Mouse (Mus musculus) adrenal gland, postnatal 14 days (tissue): ENCODE measurements around the gene Slc19a2. TPM values are rescaled to one million over a fixed set of nuclear protein-coding genes. Genes with fewer than 3 reads are reported as not detected.

ENCODE experiments used
- DNase-seq: peaks from one replicate; pipeline ENCODE4 v3.0.0; 2021; ENCODE audit warnings: mixed read lengths
- total RNA-seq: library from RNA; stranded (reverse); gene quantifications from 2 replicates; pipeline ENCODE4 v1.2.3, GENCODE M21; 2021

Gene Slc19a2
- total RNA-seq, 1 experiment from 2014 or later: 20.7 TPM

DNA sequence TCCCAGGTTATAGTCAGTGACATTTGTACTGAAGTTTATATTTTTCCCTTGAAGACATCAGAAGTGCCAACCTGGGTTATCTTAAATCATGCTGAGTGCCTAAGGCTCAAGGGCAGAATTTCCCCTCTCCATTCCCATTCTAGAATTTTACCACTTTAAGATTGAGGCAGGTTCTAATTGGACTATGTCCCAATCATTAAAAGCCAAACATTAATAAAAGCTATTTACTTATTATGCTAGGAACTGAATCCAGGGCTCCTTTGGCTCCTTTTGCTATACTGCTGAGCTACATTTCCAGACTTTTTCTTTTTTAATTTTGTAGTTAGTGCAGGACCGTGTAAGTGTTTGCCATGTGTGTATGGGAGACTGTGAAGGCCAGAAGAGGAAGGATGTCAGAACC is 2.6 kb downstream of the Slc19a2 start:
- no peak for DNase-seq

DNA sequence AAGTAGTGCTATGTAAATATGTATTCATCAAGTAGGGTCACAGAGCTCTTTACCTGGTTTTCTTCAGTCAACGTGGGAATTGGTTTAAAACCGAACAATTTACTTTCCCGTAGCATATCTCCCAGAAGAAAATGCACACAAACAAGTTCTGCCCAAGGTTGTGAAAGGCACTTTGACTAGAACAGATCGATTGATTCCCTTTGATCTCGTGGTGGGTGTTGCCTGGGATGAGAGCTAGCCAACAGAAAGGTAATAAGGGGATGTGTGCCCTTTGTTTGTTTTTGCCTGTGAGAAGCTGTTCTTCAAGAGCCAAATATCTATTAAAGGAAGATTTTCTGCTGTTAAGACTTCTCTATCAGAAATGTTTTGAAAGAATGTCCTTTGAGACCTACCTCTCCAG is 3.7 kb downstream of the Slc19a2 start:
- DNase-seq: no peak

DNA sequence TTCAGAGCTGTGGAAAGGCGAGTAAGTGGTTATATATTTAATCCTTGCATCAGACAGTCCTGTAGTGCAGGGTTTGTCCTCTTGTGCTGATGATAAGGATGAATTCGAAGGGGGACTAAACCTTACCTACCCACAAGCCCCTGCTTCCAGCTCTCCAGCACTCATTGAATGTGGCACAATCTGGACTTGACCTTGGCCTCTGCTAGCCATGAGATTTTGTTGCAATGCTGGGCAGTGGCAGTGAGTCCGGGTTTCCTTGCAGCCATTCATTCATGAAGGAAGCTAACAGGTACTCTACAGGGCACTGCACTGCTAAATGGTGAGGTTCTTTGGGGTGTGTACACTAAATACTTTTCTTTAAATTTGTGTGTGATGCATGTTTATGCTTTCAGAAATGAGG is 6.0 kb downstream of the Slc19a2 start:
- DNase-seq: peak; percentile 36

DNA sequence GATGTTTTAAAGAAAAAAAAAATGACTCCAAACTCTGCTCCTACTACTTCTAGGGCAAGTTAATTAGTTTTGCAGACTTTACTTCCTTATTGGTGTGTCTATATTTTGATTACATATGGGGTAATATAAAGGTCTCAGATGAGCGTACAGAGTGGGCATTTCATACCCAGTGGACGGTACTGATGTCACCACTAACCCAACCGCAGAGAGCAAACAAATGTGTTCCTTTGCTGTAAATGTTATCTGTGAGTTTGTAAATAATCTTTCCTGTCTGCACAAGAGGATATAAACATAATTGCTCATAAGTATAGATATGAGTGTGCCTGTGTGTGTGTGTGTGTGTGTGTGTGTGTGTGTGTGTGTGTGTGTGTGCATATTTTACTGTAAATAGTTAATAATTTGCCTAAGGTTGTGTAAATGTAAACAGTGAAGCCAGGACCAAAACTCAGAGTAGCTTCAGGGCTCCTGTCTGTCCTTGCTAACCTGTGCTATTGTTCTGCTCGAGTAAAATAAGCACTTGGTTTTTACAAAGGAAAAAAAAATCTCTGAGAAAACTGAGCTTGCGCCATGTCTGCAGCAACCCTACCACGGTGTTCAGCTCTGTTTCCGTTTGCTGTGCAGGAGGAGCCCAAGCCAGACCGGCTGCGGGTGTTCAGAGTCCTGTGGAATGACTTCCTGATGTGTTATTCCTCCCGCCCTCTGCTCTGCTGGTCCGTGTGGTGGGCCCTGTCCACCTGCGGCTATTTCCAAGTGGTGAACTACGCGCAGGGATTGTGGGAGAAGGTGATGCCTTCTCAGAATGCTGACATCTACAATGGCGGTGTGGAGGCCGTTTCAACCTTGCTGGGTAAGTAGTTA is 11.6 kb downstream of the Slc19a2 start:
- DNase-seq: no peak

DNA sequence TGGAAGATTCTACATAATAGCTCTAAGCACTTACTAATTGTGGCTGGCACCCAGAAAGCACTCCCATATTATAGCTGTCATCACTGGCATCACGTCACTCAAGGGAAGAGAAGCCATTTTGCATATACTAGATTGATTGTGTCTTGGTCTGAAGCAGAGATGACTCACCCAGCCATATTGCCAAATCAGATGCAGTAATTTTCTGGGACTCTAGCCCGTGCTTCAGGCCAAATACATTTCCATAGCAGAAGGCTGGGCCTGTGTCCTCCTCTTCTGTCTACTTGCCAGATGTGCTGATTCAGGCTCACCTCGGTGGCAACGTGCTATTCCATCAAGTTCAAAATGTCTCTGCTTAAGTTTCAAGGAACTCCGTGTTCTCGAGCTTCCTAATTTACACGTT is 12.7 kb downstream of the Slc19a2 start:
- peak; percentile 68 for DNase-seq

DNA sequence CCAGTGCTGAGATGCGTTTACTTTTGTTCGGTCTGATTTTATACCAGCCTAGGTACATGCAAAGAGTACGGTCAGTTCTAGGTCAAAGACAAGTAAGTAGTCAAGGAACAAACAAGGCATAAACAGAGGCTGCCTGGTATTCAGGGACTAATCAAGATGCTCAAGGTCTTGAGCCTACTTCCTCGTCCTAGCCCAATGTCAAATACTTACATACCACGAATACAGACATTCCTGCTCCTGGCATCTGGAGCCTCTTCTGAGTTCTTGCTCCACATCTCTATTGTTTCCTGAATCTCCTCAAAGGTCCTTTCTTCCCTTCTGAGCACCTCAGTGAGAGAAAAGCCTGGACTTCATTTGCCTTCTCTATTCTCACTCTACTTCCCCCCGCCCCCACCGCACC is 22.1 kb downstream of the Slc19a2 start:
- no peak for DNase-seq

DNA sequence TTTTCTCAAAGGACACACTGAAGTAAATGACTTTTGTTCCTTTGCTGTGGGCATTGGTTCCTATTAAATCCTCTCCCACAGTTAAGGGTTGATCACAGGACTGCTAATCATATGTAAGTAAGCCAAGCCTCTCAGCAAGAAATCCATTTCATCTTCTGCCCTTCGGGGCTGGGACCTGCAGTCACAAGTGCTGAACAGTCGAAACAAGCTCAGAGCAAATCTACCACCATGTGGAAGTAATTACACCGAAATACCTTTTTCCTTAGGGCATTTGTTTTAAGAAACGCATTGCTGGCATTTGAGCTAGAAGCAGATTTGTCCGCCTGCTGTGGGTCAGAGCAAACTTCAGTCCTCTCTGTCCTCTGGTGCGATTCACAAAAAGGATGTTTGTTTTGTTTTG is 24.8 kb downstream of the Slc19a2 start:
- DNase-seq: no peak

DNA sequence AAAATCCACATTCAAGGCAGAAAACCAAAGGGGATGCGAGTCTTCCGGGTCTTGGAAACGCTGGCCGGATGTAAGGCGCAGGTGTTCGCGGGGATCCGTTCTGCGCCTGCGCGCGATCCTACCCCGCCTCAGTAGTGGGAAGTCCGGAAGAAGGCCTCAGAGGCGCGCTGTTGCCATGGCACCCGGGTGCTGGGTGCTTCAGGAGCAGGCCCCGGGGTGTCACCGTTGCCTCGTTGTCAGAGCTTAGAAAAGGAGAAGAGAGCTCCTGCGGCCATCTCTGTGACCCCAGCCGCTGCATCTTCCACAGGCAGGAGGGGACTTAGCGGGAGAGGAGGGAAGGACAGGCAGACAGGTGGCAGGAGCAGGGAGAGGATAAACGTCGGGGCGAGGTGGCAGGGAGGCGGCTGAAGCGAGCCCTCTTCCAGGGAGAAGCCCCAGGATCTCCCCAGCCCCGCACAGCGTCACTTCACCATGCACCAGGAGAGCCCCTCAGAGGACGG is 26.7 kb downstream of the Slc19a2 start, which contains the start of gene Ccdc181:
TSS of gene Ccdc181 (plus strand) at position 131 of the 500 bp plus-strand sequence.
- peak; percentile 97 for DNase-seq

DNA sequence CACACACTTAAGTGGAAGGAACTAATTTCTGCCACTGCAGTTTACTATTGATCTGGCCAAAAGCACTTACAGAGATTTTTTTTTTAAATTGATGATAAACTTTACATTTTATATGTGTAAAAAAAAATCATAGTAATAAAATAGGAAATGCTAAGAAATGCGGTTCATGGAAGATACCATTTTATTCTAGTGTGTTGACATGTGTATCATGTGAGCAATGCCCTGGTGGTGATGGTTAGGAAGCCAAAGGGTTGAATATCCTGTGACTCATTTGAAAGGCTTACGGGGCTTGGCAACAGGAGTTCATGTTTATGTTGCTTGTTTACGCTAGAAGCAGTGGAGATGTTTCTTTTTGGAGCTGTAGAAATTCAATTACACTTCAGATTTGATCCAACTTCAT is 27.7 kb downstream of the Slc19a2 start:
- no peak for DNase-seq

DNA sequence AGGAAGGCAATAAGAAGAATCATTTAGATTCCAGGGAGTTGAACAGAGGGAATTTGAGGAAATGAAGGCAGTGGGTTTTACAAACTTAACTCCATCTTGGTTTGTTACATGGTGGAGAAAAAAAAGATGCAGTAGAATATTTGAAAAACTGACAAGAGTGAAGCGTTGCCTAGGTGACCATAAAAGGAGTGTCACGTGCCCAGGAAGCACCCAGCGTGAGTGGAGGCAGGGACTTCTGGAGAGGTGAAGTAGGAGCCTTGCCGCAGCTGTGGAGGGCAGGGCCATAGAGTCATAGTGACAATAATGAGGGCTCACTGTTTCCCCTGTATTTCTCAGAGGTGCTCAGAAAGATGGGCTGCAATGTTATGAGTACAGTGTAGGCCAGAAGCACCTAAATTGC is 30.5 kb downstream of the Slc19a2 start:
- no peak for DNase-seq

DNA sequence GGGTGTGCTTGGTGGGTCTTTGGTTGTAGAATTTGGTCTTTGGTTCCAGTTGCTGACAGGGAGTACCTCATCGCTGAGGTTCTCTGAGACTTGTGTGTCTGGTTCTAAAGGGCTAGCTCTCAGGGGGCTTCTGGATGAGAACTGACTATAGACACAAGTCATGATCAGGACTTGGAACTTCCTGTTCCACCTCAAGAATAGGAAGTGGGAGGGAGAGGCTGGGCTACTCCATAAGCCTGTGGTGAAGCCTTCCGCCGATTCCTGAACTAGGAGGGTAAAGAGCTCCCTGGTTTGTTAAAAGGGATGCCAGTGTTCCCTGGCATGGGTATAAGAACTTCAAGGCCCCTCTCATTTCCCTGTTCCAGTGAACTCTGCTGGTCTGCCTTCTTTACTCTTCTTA is 35.2 kb downstream of the Slc19a2 start:
- DNase-seq: no peak

DNA sequence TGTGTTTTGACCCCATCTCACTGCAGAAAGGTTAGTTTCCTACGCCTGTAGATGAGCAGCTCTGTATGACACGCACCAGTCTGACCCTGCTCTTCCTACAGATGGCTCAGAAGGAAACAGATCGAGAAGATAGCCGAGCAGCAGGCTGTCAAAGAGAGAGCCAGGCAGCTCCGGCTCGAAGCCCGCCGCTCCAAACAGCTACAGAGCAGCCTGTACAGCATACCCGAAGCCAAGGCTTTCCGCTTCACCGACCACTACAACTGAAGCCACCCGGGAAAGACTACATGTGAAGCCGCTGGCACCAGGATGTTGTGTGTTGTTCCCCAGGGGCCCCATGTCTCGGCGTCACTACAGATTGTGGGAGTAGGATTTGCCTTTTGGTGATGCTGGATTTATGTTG is 38.6 kb downstream of the Slc19a2 start:
- DNase-seq: no peak

DNA sequence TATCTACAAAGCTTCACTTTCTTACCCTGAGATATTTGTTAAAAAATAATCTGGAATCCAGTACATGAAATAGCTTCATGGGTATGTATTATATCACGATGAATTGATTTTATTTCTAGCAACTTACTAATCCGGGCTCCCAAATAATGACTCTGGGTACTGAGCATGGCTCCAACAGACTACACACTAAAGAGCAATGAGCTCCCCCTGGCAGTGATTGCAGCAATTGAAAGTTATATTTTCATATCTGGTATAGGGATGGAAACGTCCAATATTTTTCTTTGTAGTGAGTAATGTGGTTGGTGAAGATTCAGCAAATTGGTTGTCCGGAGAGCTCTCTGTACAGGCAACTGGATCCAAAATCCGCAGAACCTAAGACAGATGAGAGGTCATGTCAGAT is 43.2 kb downstream of the Slc19a2 start:
- no peak for DNase-seq

DNA sequence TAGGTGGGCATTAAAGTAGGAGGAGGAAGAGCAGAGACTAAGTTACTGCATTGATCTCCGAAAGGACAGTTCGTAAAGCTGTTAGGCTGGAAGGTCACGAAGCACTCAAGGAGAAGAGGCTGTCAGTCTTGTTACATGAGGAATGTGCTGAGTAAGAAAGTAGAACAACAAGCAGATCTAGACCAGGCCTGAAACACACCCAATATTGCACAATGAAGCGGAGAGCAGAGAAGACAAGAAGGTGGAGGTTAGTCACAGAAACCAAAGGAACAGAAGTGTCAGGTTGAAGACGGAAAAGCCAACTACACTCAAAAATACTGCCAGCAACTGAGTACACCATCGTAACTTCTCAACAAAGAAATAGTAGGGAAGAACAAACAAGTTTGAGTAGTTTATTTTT is 45.2 kb downstream of the Slc19a2 start:
- DNase-seq: no peak

DNA sequence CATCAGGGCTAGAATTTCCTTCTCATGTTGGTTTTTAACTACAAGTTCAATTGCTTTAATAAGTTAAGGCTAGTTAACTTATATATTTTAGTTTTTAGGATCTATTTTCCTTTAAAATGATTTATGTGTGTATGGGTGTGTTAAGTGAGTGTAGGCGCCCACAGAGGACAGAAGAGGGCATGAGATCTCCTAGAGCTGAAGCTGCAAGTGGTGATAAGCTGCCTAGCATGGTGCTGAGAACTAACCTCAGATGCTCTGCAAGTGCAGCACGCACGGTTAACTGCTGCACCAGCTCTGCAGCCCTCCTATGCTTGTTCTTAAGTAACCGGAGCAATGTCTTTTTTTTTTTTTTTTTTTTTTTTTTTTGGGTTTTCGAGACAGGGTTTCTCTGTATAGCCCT is 47.6 kb downstream of the Slc19a2 start:
- DNase-seq: no peak

DNA sequence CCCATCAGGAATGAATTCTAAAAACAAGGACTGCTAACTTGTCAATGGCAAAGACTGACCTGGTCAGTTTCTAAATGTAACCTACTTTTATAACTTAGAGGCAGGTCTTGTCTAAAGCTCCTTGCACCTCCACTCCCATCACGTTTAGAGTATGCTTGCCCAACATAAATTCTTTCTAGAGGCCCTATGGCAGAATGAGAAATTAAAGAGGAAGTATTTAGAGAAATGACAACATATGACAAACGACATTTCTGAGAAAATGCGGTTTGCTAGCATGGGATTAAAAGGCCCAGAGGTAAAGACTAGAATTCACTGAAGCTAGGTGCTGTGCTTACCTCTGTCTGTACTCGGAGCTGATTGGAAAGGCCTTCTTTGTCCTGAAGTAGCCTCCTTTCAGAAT is 53.1 kb downstream of the Slc19a2 start:
- no peak for DNase-seq

DNA sequence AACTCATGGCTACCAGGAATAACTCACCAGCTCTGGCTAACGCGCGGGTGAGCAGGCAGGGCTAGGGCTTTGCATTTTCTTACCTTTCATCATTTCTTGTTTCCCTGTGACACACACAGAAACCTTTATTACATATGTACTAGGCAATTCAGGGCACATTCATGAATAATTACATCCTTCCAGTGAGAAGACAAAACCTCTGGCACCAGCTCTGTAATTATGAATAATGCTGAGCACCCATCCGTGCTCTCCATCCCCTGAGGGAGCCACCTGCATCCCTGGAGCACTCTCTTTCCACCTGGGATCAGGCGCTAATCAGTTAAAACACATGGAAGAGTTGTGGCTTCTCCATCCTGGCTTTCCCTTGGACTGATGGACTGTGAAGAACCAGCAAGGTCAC is 55.0 kb downstream of the Slc19a2 start, which contains the start of gene Nme7:
TSS of gene Nme7 (plus strand) at position 301 of the 400 bp plus-strand sequence.
- no peak for DNase-seq

DNA sequence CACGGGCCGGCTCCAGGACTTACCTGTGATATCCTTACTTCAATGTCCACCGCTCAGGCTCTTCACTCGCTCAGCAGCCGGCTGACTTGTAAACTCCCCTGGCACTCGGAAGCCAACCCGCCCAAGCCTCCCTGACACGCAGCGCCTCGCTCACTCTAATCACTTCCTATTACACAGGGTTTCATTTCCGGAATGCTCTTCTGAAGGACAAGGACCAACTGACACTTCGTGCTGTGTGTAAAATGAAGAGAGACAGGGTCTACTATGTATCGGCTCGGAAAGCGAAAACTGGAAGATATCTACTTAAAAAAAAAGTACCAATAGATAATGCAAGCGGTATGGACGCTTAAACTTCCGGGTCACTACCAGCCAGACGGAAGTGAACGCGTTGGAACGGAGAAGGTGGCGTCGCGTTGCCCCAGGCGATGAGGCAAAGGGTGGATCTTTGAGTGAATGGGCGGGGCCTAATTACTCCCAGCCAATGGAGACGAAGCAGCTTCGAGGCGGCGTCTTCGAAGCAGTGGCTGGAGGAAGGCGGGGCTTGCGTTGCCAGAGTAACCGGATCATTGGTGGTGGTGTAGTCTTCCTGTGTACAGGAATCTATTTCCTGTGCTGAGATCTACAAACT is 58.4 kb downstream of the Slc19a2 start, which contains the start of gene Blzf1:
TSS of gene Blzf1 (minus strand) at position 366 of the 628 bp plus-strand sequence.
- peak; percentile 99 for DNase-seq

DNA sequence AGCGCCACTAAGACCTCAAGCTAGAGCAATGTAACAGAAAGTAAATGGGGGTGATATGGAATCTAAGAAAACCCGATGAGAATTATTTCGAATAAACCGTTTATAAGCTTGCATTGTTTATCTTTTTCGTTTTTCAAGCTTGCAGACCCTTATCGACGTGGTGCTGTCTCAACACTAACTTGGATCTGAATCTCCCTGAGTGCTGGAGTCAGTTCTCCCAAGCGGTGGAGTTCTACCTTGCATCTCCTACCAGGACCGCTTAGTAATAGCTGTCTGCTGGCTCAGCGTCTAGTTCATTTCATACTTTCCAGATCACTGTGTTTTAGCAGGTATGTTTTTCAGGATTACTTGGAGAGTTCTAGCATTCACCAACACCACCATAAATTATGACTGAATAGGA is 59.1 kb downstream of the Slc19a2 start:
- DNase-seq: peak; percentile 17

DNA sequence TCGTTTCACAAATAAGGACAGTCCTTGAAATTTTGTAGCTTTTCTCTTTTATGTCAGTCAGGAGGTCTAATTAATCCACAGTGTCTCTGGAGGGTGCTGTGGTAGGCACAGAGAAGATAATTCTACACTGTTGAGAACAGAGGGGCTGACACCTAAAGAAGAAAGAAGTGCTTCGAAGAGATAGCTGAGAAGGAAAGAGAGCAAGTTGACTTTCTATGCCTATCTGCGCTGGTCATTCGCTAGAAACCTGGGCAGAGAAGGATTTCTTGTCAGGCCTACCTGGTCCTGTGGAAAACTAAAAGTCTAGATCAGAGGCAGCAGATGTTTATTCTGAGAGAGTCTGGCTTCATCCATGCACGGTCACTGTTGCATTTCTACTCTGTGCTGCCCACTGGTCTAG is 65.2 kb downstream of the Slc19a2 start:
- no peak for DNase-seq
